Comparison of ENCODE assay signal across 12 mouse cellular contexts in genomic region chr8:106061686-106062085, GRCm38 (mm10). TPM values are rescaled to one million over a fixed set of nuclear protein-coding genes. Genes with fewer than 3 reads are reported as not detected.
DNase-seq lines count a peak whose midpoint lies in the region; ATAC-seq and TF ChIP-seq lines count a peak whose summit lies in the region.
"Had no signal": no experiment of that assay in that cellular context is flagged by ENCODE, and none has a peak within 500 bp of the region (broad histone marks: within the 10 kb centered on the region; RNA-seq: fewer than 3 reads in every experiment).

No protein-coding gene starts in this region.

- DNase-seq in heart, adult 8-10 months (ENCODE audit: low spot score) = no peak
- DNase-seq in spleen, adult 2 months (ENCODE audit: low read depth in 1 of 2, low spot score in 2 of 2) = no peak
- no peak for DNase-seq in spleen, postnatal 10 days (ENCODE audit: low spot score in 2 of 2)
- DNase-seq in frontal cortex, postnatal 36 days (ENCODE audit: low spot score in 2 of 2) = no peak
- DNase-seq: adrenal gland, postnatal 10 days; cerebellum, postnatal 36 days; gastrocnemius, postnatal 14 days had no signal

- ATAC-seq in heart, embryonic 13.5 days (ENCODE audit: extremely low read depth, insufficient number of reproducible peaks, low FRiP score, low TSS enrichment) = no peak
- ATAC-seq in limb, embryonic 13.5 days (ENCODE audit: low FRiP score, low read depth) = no peak
- ATAC-seq in stomach, embryonic 16.5 days (ENCODE audit: insufficient read depth, low FRiP score) = no peak
- ATAC-seq in activated CD4-positive, CD25-positive, alpha-beta regulatory T cell, adult 4 months = no peak

- no peaks in the 10 kb centered on the region for H3K9me3 ChIP-seq in heart, embryonic 13.5 days
- no peaks in the 10 kb centered on the region for H3K9me3 ChIP-seq in limb, embryonic 13.5 days
- H3K9me3 ChIP-seq in stomach, embryonic 16.5 days (replicated peaks; ENCODE audit: control insufficient read depth, low read length) = no peaks in the 10 kb centered on the region

- peak overlapping the region; percentile 76 for H3K4me2 ChIP-seq in heart, embryonic 13.5 days
- H3K4me2 ChIP-seq in limb, embryonic 13.5 days (replicated peaks) = peak overlapping the region; percentile 67
- H3K4me2 ChIP-seq in stomach, embryonic 16.5 days (ENCODE audit: low read depth, low read length) = peak overlapping the region; percentile 63; the same call in 1 of the 2 replicates

- no peak for TF ChIP-seq POLR2A in spleen, adult 2 months (IDR thresholded peaks at IDR 0.05; ENCODE audit: low read depth, low read length)

- no peaks in the 10 kb centered on the region for H3K27me3 ChIP-seq in heart, embryonic 13.5 days (replicated peaks)
- no peaks in the 10 kb centered on the region for H3K27me3 ChIP-seq in spleen, adult 2 months (ENCODE audit: control insufficient read depth, insufficient read depth, low read length)
- H3K27me3 ChIP-seq in limb, embryonic 13.5 days = no peaks in the 10 kb centered on the region
- no peaks in the 10 kb centered on the region for H3K27me3 ChIP-seq in stomach, embryonic 16.5 days (ENCODE audit: control insufficient read depth, insufficient read depth, low read length)

- no peaks in the 10 kb centered on the region for H3K36me3 ChIP-seq in heart, embryonic 13.5 days
- no peaks in the 10 kb centered on the region for H3K36me3 ChIP-seq in spleen, adult 2 months (ENCODE audit: control insufficient read depth, insufficient read depth, low read length)
- no peaks in the 10 kb centered on the region for H3K36me3 ChIP-seq in limb, embryonic 13.5 days
- H3K36me3 ChIP-seq in stomach, embryonic 16.5 days (ENCODE audit: control insufficient read depth, insufficient read depth, low read length) = no peaks in the 10 kb centered on the region

- WGBS in heart, embryonic 13.5 days = 87% methylated on average over 6 of the region's 6 CpGs
- 10% methylated on average over 6 of the region's 6 CpGs for WGBS in spleen, adult 2 months
- WGBS in limb, embryonic 13.5 days = 70% methylated on average over 6 of the region's 6 CpGs
- 81% methylated on average over 6 of the region's 6 CpGs for WGBS in stomach, embryonic 16.5 days

- TF ChIP-seq CTCF in spleen, adult 2 months (IDR thresholded peaks at IDR 0.05; ENCODE audit: extremely low read depth, insufficient read depth, insufficient read length, insufficient replicate concordance) = no peak

- peak overlapping the region; percentile 95; the same call in 1 of the 2 replicates for H3K4me3 ChIP-seq in heart, embryonic 13.5 days
- H3K4me3 ChIP-seq in spleen, adult 2 months (ENCODE audit: extremely low read depth, insufficient read depth, insufficient read length) = peak overlapping the region; percentile 16; the same call in 1 of the 2 replicates
- peak overlapping the region; percentile 87; the same call in 1 of the 2 replicates for H3K4me3 ChIP-seq in limb, embryonic 13.5 days
- no peak overlapping the region for H3K4me3 ChIP-seq in stomach, embryonic 16.5 days (replicated peaks; ENCODE audit: low read length)

- peaks cover 32% of the 10 kb centered on the region for H3K4me1 ChIP-seq in heart, embryonic 13.5 days
- peaks cover 23% of the 10 kb centered on the region; the same call in 1 of the 2 replicates for H3K4me1 ChIP-seq in spleen, adult 2 months (ENCODE audit: control insufficient read depth, insufficient read depth, insufficient read length)
- peaks cover 24% of the 10 kb centered on the region for H3K4me1 ChIP-seq in limb, embryonic 13.5 days
- H3K4me1 ChIP-seq in stomach, embryonic 16.5 days (ENCODE audit: control insufficient read depth, insufficient read depth, low read length) = peaks cover 24% of the 10 kb centered on the region

- no peak overlapping the region for H3K27ac ChIP-seq in heart, embryonic 13.5 days (replicated peaks)
- H3K27ac ChIP-seq in spleen, adult 2 months (ENCODE audit: insufficient read depth, low read length) = no peak overlapping the region; the same call in 1 of the 2 replicates
- no peak overlapping the region for H3K27ac ChIP-seq in limb, embryonic 13.5 days
- no peak overlapping the region for H3K27ac ChIP-seq in stomach, embryonic 16.5 days (ENCODE audit: low read length)

- H3K9ac ChIP-seq in heart, embryonic 13.5 days = 0 out of 2 replicates have a peak overlapping the region, but pooled peaks have one; percentile 20
- H3K9ac ChIP-seq in limb, embryonic 13.5 days = no peak overlapping the region
- H3K9ac ChIP-seq in stomach, embryonic 16.5 days (ENCODE audit: low read length) = no peak overlapping the region

RNA-seq across cellular contexts. Expression of gene Nfatc3, which starts 3.0 kb away (rescaled TPM):
- 3.4 and 4.5 TPM in 2 replicates for polyA plus RNA-seq in heart, embryonic 13.5 days (2015; fragmentation: Nextera tagmentation; extraction: Ambion mirVana)
- total RNA-seq in heart, adult 8-10 months (2022) = 10 to 100 TPM; 14.1 to 19.5 (median 18.0) TPM
- polyA plus RNA-seq in spleen, adult 2 months (2012; rRNA removed) = 29.5 and 35.7 TPM in 2 replicates
- 9.1 and 9.4 TPM in 2 replicates for polyA plus RNA-seq in limb, embryonic 13.5 days (2015; fragmentation: Nextera tagmentation; extraction: Ambion mirVana)
- polyA plus RNA-seq in stomach, embryonic 16.5 days (2015; fragmentation: Nextera tagmentation; extraction: Ambion mirVana) = 4.7 and 5.3 TPM in 2 replicates
- polyA plus RNA-seq in activated CD4-positive, CD25-positive, alpha-beta regulatory T cell, adult 4 months (2017; shearing (Covaris generic)) = 10 to 100 TPM; 30.0 to 31.5 TPM

RNA-seq across cellular contexts. Expression of gene Ddx28, which starts 50.0 kb away (rescaled TPM):
- polyA plus RNA-seq in heart, embryonic 13.5 days (2015; fragmentation: Nextera tagmentation; extraction: Ambion mirVana) = 12.2 and 12.5 TPM in 2 replicates
- 10 to 100 TPM; 11.0 to 12.4 (median 11.2) TPM for total RNA-seq in heart, adult 8-10 months (2022)
- polyA plus RNA-seq in spleen, adult 2 months (2012; rRNA removed) = 6.6 and 9.5 TPM in 2 replicates
- 19.7 and 20.1 TPM in 2 replicates for polyA plus RNA-seq in limb, embryonic 13.5 days (2015; fragmentation: Nextera tagmentation; extraction: Ambion mirVana)
- 14.8 and 16.5 TPM in 2 replicates for polyA plus RNA-seq in stomach, embryonic 16.5 days (2015; fragmentation: Nextera tagmentation; extraction: Ambion mirVana)
- polyA plus RNA-seq in activated CD4-positive, CD25-positive, alpha-beta regulatory T cell, adult 4 months (2017; shearing (Covaris generic)) = 10 to 100 TPM in 1 of 2 experiments, 1 to 10 TPM in 1; 9.7 to 12.1 TPM

RNA-seq across cellular contexts. Expression of gene Dpep2nb, which starts 55.9 kb away (rescaled TPM):
- polyA plus RNA-seq in heart, embryonic 13.5 days (2015; fragmentation: Nextera tagmentation; extraction: Ambion mirVana) = 0.22 and 0.35 TPM in 2 replicates
- not detected for total RNA-seq in heart, adult 8-10 months (2022)
- not detected in 2 replicates for polyA plus RNA-seq in spleen, adult 2 months (2012; rRNA removed)
- not detected in 2 replicates for polyA plus RNA-seq in limb, embryonic 13.5 days (2015; fragmentation: Nextera tagmentation; extraction: Ambion mirVana)
- not detected in 2 replicates for polyA plus RNA-seq in stomach, embryonic 16.5 days (2015; fragmentation: Nextera tagmentation; extraction: Ambion mirVana)
- polyA plus RNA-seq in activated CD4-positive, CD25-positive, alpha-beta regulatory T cell, adult 4 months (2017; shearing (Covaris generic)) = not detected
- total RNA-seq: adrenal gland, postnatal 10 days; gastrocnemius, postnatal 14 days; left cerebral cortex, postnatal 10 days had no signal
